Mouse (Mus musculus) MEL (cell line): Measurements from ENCODE around the gene Slc16a11. TPM values are rescaled to one million over a fixed set of nuclear protein-coding genes. Genes with fewer than 3 reads are reported as not detected.

Source experiments
- DNase-seq: peaks from one replicate; pipeline ENCODE4 v3.0.0; 2011; ENCODE audit warnings: low read depth, low spot score
- H3K27ac ChIP-seq: 2 replicates; pipeline ENCODE4 v1.5.1; 2012; ENCODE audit warnings: low read depth, mild to moderate bottlenecking, control low read depth, low read length, moderate library complexity; ENCODE audit not compliant: control insufficient read depth
- H3K27me3 ChIP-seq, 2 experiments: fragments of 150-350 bp in 1 of 2; sonication (generic) in 1 of 2; 2 replicates each; pipeline ENCODE4 v1.6.1; 2012; ENCODE audit warnings: low read length in 2 of 2, mild to moderate bottlenecking in 2 of 2, improper control_type of control experiment in 1 of 2, moderate library complexity in 1 of 2; ENCODE audit not compliant: insufficient read depth in 2 of 2, control insufficient read depth in 1 of 2
- H3K36me3 ChIP-seq, 2 experiments: 2 replicates each; pipeline ENCODE4 v1.6.1; 2012 to 2014; ENCODE audit warnings: low read length in 2 of 2, improper control_type of control experiment in 1 of 2, inconsistent platforms in 1 of 2, mild to moderate bottlenecking in 1 of 2; ENCODE audit not compliant: insufficient read depth in 2 of 2, control insufficient read depth in 1 of 2
- H3K4me1 ChIP-seq, 2 experiments: fragments of 150-350 bp in 1 of 2; sonication (generic) in 1 of 2; 2 replicates each; pipeline ENCODE4 v1.6.1; 2012; ENCODE audit warnings: low read length in 2 of 2, improper control_type of control experiment in 1 of 2, mild to moderate bottlenecking in 1 of 2; ENCODE audit not compliant: insufficient read depth in 2 of 2, control insufficient read depth in 1 of 2
- H3K4me3 ChIP-seq, 2 experiments: fragments of 150-350 bp in 1 of 2; sonication (generic) in 1 of 2; 2 replicates each; pipeline ENCODE4 v1.5.1; 2012; ENCODE audit warnings: low read depth in 2 of 2, low read length in 2 of 2, mild to moderate bottlenecking in 2 of 2, moderate library complexity in 2 of 2, control low read depth in 1 of 2, improper control_type of control experiment in 1 of 2; ENCODE audit not compliant: control insufficient read depth in 1 of 2, insufficient read depth in 1 of 2
- H3K79me2 ChIP-seq: 2 replicates; pipeline ENCODE4 v1.6.1; 2012; ENCODE audit warnings: mild to moderate bottlenecking, low read length, moderate library complexity; ENCODE audit not compliant: control insufficient read depth, poor library complexity, insufficient read depth
- H3K9ac ChIP-seq: 2 replicates; pipeline ENCODE4 v1.6.1; 2012; ENCODE audit warnings: low read depth, mild to moderate bottlenecking, control low read depth, low read length, moderate library complexity; ENCODE audit not compliant: control insufficient read depth, poor library complexity, severe bottlenecking
- H3K9me3 ChIP-seq: fragments of 150-350 bp; sonication (generic); replicated peaks from 2 replicates; pipeline ENCODE4 v1.6.1; 2012; ENCODE audit warnings: mild to moderate bottlenecking, low read length, improper control_type of control experiment, moderate library complexity; ENCODE audit not compliant: insufficient read depth
- BHLHE40 ChIP-seq: IDR thresholded peaks from 2 replicates; pipeline ENCODE4 v1.6.1; 2012; ENCODE audit warnings: low read depth, mild to moderate bottlenecking, inconsistent platforms, low read length, improper control_type of control experiment, borderline replicate concordance
- CTCF ChIP-seq, 3 experiments: IDR thresholded peaks in 2 of 3; conservative IDR thresholded peaks in 1 of 3; 2 replicates each; pipeline ENCODE4 v1.5.1; 2011 to 2012; ENCODE audit warnings: low read length in 3 of 3, low read depth in 2 of 3, mild to moderate bottlenecking in 2 of 3, improper control_type of control experiment in 1 of 3, inconsistent platforms in 1 of 3, mixed read lengths in 1 of 3, moderate library complexity in 1 of 3; ENCODE audit not compliant: control insufficient read depth in 1 of 3, insufficient read depth in 1 of 3, poor library complexity in 1 of 3, severe bottlenecking in 1 of 3
- E2F4 ChIP-seq: IDR thresholded peaks from 2 replicates; pipeline ENCODE4 v1.6.1; 2011; ENCODE audit warnings: low read depth, low read length, improper control_type of control experiment, borderline replicate concordance
- ELF1 ChIP-seq: IDR thresholded peaks from 2 replicates; pipeline ENCODE4 v1.6.1; 2014; ENCODE audit warnings: low read depth, mild to moderate bottlenecking, inconsistent platforms, low read length, improper control_type of control experiment, moderate library complexity
- GABPA ChIP-seq: IDR thresholded peaks from 2 replicates; pipeline ENCODE4 v1.6.1; 2012; ENCODE audit warnings: low read depth, mild to moderate bottlenecking, inconsistent platforms, low read length, improper control_type of control experiment, moderate library complexity
- HCFC1 ChIP-seq: IDR thresholded peaks from 2 replicates; pipeline ENCODE4 v1.6.1; 2012; ENCODE audit warnings: low read depth, mild to moderate bottlenecking, inconsistent platforms, low read length, improper control_type of control experiment, moderate library complexity
- JUND ChIP-seq: IDR thresholded peaks from 2 replicates; pipeline ENCODE4 v1.6.1; 2011; ENCODE audit warnings: low read depth, mild to moderate bottlenecking, improper control_type of control experiment, low read length
- MAZ ChIP-seq: IDR thresholded peaks from 2 replicates; pipeline ENCODE4 v1.6.1; 2012; ENCODE audit warnings: low read depth, mild to moderate bottlenecking, inconsistent platforms, low read length, improper control_type of control experiment
- MXI1 ChIP-seq: IDR thresholded peaks from 2 replicates; pipeline ENCODE4 v1.6.1; 2011; ENCODE audit warnings: mild to moderate bottlenecking, low read depth, low read length, improper control_type of control experiment
- MYB ChIP-seq: IDR thresholded peaks from 2 replicates; pipeline ENCODE4 v1.6.1; 2011; ENCODE audit warnings: mild to moderate bottlenecking, low read depth, low read length, improper control_type of control experiment
- MYC ChIP-seq: IDR thresholded peaks from 2 replicates; pipeline ENCODE4 v1.6.1; 2011; ENCODE audit warnings: low read depth, mild to moderate bottlenecking, low read length, improper control_type of control experiment, moderate library complexity
- NRF1 ChIP-seq: IDR thresholded peaks from 2 replicates; pipeline ENCODE4 v1.6.1; 2014; ENCODE audit warnings: low read depth, mild to moderate bottlenecking, inconsistent platforms, low read length, improper control_type of control experiment, moderate library complexity; ENCODE audit not compliant: poor library complexity, insufficient read depth, severe bottlenecking
- POLR2A ChIP-seq, 2 experiments: IDR thresholded peaks; 2 replicates each; pipeline ENCODE4 v1.6.1; 2011 to 2012; ENCODE audit warnings: low read length in 2 of 2, mild to moderate bottlenecking in 2 of 2, control low read depth in 1 of 2, improper control_type of control experiment in 1 of 2, low read depth in 1 of 2, moderate library complexity in 1 of 2; ENCODE audit not compliant: control insufficient read depth in 1 of 2, insufficient read depth in 1 of 2, poor library complexity in 1 of 2
- POLR2AphosphoS5 ChIP-seq: IDR thresholded peaks from 2 replicates; pipeline ENCODE4 v1.6.1; 2012; ENCODE audit warnings: low read depth, borderline replicate concordance, mild to moderate bottlenecking, inconsistent platforms, low read length, moderate library complexity, mixed read lengths
- RCOR1 ChIP-seq: IDR thresholded peaks from 2 replicates; pipeline ENCODE4 v1.6.1; 2012; ENCODE audit warnings: low read depth, mild to moderate bottlenecking, inconsistent platforms, low read length, improper control_type of control experiment
- TBP ChIP-seq: IDR thresholded peaks from 2 replicates; pipeline ENCODE4 v1.8.0; 2011; ENCODE audit warnings: low read depth, low read length, improper control_type of control experiment
- USF2 ChIP-seq, 2 experiments: IDR thresholded peaks; 2 replicates each; pipeline ENCODE4 v1.6.1; 2011 to 2012; ENCODE audit warnings: improper control_type of control experiment in 2 of 2, low read length in 2 of 2, borderline replicate concordance in 1 of 2, inconsistent platforms in 1 of 2, low read depth in 1 of 2, mild to moderate bottlenecking in 1 of 2; ENCODE audit not compliant: insufficient read depth in 1 of 2
- ZC3H11A ChIP-seq: IDR thresholded peaks from 2 replicates; pipeline ENCODE4 v1.6.1; 2012; ENCODE audit warnings: low read depth, mild to moderate bottlenecking, inconsistent platforms, low read length, improper control_type of control experiment
- ZKSCAN1 ChIP-seq: IDR thresholded peaks from 2 replicates; pipeline ENCODE4 v1.6.1; 2012; ENCODE audit warnings: low read depth, mild to moderate bottlenecking, inconsistent platforms, low read length, improper control_type of control experiment, moderate library complexity
- ZNF384 ChIP-seq: IDR thresholded peaks from 2 replicates; pipeline ENCODE4 v1.6.1; 2012; ENCODE audit warnings: low read depth, mild to moderate bottlenecking, inconsistent platforms, low read length, improper control_type of control experiment
- polyA plus RNA-seq, 2 experiments: library from polyadenylated mRNA; stranded (reverse) in 1 of 2; unstranded in 1 of 2; fragments of >175 nt in 1 of 2; fragments of >200 nt in 1 of 2; gene quantifications; 2 replicates each; pipeline versions ENCODE4 v1.2.1 to v1.2.4; 2012; ENCODE audit warnings: low replicate concordance in 2 of 2, low read depth in 1 of 2; ENCODE audit not compliant: insufficient read length in 2 of 2, insufficient read depth in 1 of 2, missing spikeins in 1 of 2
- total RNA-seq: library from RNA; depleted of rRNA; stranded (reverse); fragments of 300-350 nt; gene quantifications from 2 replicates; pipeline ENCODE4 v1.2.3, GENCODE M21; 2012

Gene Slc16a11
- total and polyA plus RNA-seq, 3 experiments, result 0.31 to 1.2 TPM; not detected in 1

GRCm38 (mm10) chr11:70232546-70232945 lies 20.0 kb downstream of the Slc16a11 start:
- no peak overlapping the region for H3K4me3 ChIP-seq
- peaks cover 0 to 11% of the 10 kb centered on the region in 2 experiments; a peak in 2 of 4 replicates for H3K4me1 ChIP-seq
- H3K79me2 ChIP-seq, result peaks cover under 1% of the 10 kb centered on the region; the same call in 1 of the 2 replicates
- TF ChIP-seq RCOR1 (no peak), USF2 (IDR thresholded peaks at IDR 0.05; ENCODE audit: borderline replicate concordance in 1 of 2, insufficient read depth in 1 of 2, low read depth in 1 of 2, low read length in 2 of 2) (no peak), MYB (no peak)
- H3K9me3 ChIP-seq, result no peaks in the 10 kb centered on the region
- no peaks in the 10 kb centered on the region for H3K27me3 ChIP-seq
- DNase-seq, result no peak
- peaks cover 0 to 6% of the 10 kb centered on the region in 2 experiments; a peak in 2 of 4 replicates for H3K36me3 ChIP-seq
- H3K27ac ChIP-seq, result no peak overlapping the region
- no peak overlapping the region for H3K9ac ChIP-seq

- Histone ChIP-seq H3K9me3 (no peaks in the 10 kb centered on the region), H3K79me2 (peaks cover 3% of the 10 kb centered on the region; the same call in 1 of the 2 replicates), H3K36me3 (peaks cover 0 to 6% of the 10 kb centered on the region in 2 experiments; a peak in 2 of 4 replicates), H3K4me1 (peaks cover 0 to 11% of the 10 kb centered on the region in 2 experiments; a peak in 2 of 4 replicates), H3K27me3 (no peaks in the 10 kb centered on the region), H3K9ac (no peak overlapping the region), H3K27ac (no peak overlapping the region), H3K4me3 (no peak overlapping the region)
- TF ChIP-seq HCFC1, result no peak
- no peak for TF ChIP-seq POLR2AphosphoS5
- no peak for TF ChIP-seq JUND
- TF ChIP-seq ZC3H11A, result no peak
- TF ChIP-seq CTCF (IDR thresholded peaks at IDR 0.05 in 2 of 3, conservative IDR thresholded peaks at IDR 0.05 in 1 of 3; ENCODE audit: control insufficient read depth in 1 of 3, insufficient read depth in 1 of 3, low read depth in 2 of 3, low read length in 3 of 3, poor library complexity in 1 of 3, severe bottlenecking in 1 of 3), result no peak
- TF ChIP-seq MXI1, result no peak
- TF ChIP-seq ZKSCAN1, result no peak
- TF ChIP-seq NRF1, result no peak
- TF ChIP-seq TBP, result no peak
- no peak for TF ChIP-seq ELF1
- TF ChIP-seq ZNF384, result no peak
- TF ChIP-seq BHLHE40, result no peak
- TF ChIP-seq POLR2A (IDR thresholded peaks at IDR 0.05; ENCODE audit: control insufficient read depth in 1 of 2, insufficient read depth in 1 of 2, low read depth in 1 of 2, low read length in 2 of 2, poor library complexity in 1 of 2), result no peak
- TF ChIP-seq E2F4, result no peak
- TF ChIP-seq MYC, result no peak
- no peak for TF ChIP-seq GABPA
- no peak for TF ChIP-seq MAZ
- no peak for DNase-seq
Observed at GRCm38 (mm10) chr11:70233016-70233415, 20.5 kb downstream of the Slc16a11 start.
